Comparison of ENCODE assay signal across 7 mouse cellular contexts in genomic region chr8:95426781-95427281, GRCm38 (mm10). TPM values are rescaled to one million over a fixed set of nuclear protein-coding genes. Genes with fewer than 3 reads are reported as not detected.
DNase-seq lines count a peak whose midpoint lies in the region; ATAC-seq lines count a peak whose summit lies in the region.

No protein-coding gene starts in this region.

- 0 out of 2 replicates have a peak overlapping the region, but pooled peaks have one; percentile 23 for H3K9ac ChIP-seq in forebrain, embryonic 13.5 days
- 0 out of 2 replicates have a peak overlapping the region, but pooled peaks have one; percentile 20 for H3K9ac ChIP-seq in intestine, embryonic 15.5 days
- no peak overlapping the region for H3K9ac ChIP-seq in midbrain, embryonic 11.5 days (ENCODE audit: low read length)

- 13% methylated on average over 2 of the region's 2 CpGs for WGBS in forebrain, embryonic 13.5 days
- WGBS in intestine, embryonic 15.5 days, result 50% methylated on average over 2 of the region's 2 CpGs
- WGBS in midbrain, embryonic 11.5 days, result 74% methylated on average over 2 of the region's 2 CpGs

- peak overlapping the region; percentile 89 for H3K27ac ChIP-seq in forebrain, embryonic 13.5 days
- peak overlapping the region; percentile 69 for H3K27ac ChIP-seq in intestine, embryonic 15.5 days
- H3K27ac ChIP-seq in midbrain, embryonic 11.5 days (ENCODE audit: low read depth, low read length), result no peak overlapping the region

- peak overlapping the region; percentile 48 for H3K4me2 ChIP-seq in forebrain, embryonic 13.5 days
- no peak overlapping the region for H3K4me2 ChIP-seq in intestine, embryonic 15.5 days (replicated peaks)
- H3K4me2 ChIP-seq in midbrain, embryonic 11.5 days, result no peak overlapping the region

- no peaks in the 10 kb centered on the region for H3K9me3 ChIP-seq in forebrain, embryonic 13.5 days (replicated peaks)
- H3K9me3 ChIP-seq in intestine, embryonic 15.5 days, result no peaks in the 10 kb centered on the region
- no peaks in the 10 kb centered on the region for H3K9me3 ChIP-seq in midbrain, embryonic 11.5 days (ENCODE audit: control insufficient read depth, low read length)

- no peak overlapping the region for H3K4me3 ChIP-seq in forebrain, embryonic 13.5 days
- no peak overlapping the region for H3K4me3 ChIP-seq in intestine, embryonic 15.5 days (replicated peaks)
- no peak overlapping the region for H3K4me3 ChIP-seq in midbrain, embryonic 11.5 days (ENCODE audit: low read depth, low read length)

- H3K36me3 ChIP-seq in forebrain, embryonic 13.5 days (ENCODE audit: poor library complexity, severe bottlenecking), result peaks cover 19% of the 10 kb centered on the region
- H3K36me3 ChIP-seq in intestine, embryonic 15.5 days, result 0 out of 2 replicates have a peak, but pooled peaks cover 5% of the 10 kb centered on the region
- H3K36me3 ChIP-seq in midbrain, embryonic 11.5 days (ENCODE audit: control insufficient read depth, insufficient read depth, low read length), result no peaks in the 10 kb centered on the region

- DNase-seq in retina, postnatal 1 day, result peak; percentile 82
- no peak for DNase-seq in retina, embryonic 14.5 days (ENCODE audit: low spot score)
- no peak for DNase-seq in midbrain, embryonic 11.5 days (ENCODE audit: low spot score, missing footprints)
- DNase-seq in yolk sac, embryonic 10.5 days (ENCODE audit: low spot score), result no peak
- no peak for DNase-seq in adrenal gland, adult 8-10 months

- ATAC-seq in forebrain, embryonic 13.5 days, result peak; percentile 75
- no peak for ATAC-seq in intestine, embryonic 15.5 days
- ATAC-seq in midbrain, embryonic 11.5 days (ENCODE audit: low FRiP score), result peak; percentile 36; the same call in 1 of the 2 replicates

- peaks cover 67% of the 10 kb centered on the region for H3K4me1 ChIP-seq in forebrain, embryonic 13.5 days
- peaks cover 45% of the 10 kb centered on the region for H3K4me1 ChIP-seq in intestine, embryonic 15.5 days (replicated peaks)
- H3K4me1 ChIP-seq in midbrain, embryonic 11.5 days (ENCODE audit: control insufficient read depth, insufficient read depth, low read length), result peaks cover 37% of the 10 kb centered on the region

- no peaks in the 10 kb centered on the region for H3K27me3 ChIP-seq in forebrain, embryonic 13.5 days
- H3K27me3 ChIP-seq in intestine, embryonic 15.5 days (replicated peaks), result no peaks in the 10 kb centered on the region
- no peaks in the 10 kb centered on the region for H3K27me3 ChIP-seq in midbrain, embryonic 11.5 days (ENCODE audit: control insufficient read depth, insufficient read depth, low read length)

RNA-seq across cellular contexts. Expression of gene Cfap20, which starts 7.8 kb away (rescaled TPM):
- 144 and 148 TPM in 2 replicates for polyA plus RNA-seq in forebrain, embryonic 13.5 days (2015; fragmentation: Nextera tagmentation; extraction: Ambion mirVana)
- 114 and 123 TPM in 2 replicates for polyA plus RNA-seq in intestine, embryonic 15.5 days (2015; fragmentation: Nextera tagmentation; extraction: Ambion mirVana)
- 139 and 142 TPM in 2 replicates for polyA plus RNA-seq in midbrain, embryonic 11.5 days (2014; fragmentation: Nextera tagmentation; extraction: Ambion mirVana)
- total RNA-seq in adrenal gland, adult 8-10 months (2022), result 10 to 100 TPM; 43.2 to 55.3 (median 49.1) TPM
